Mouse (Mus musculus) right cerebral cortex, postnatal 4 days (tissue): ENCODE data around the gene Dpp6.

Experiments used
- DNase-seq: peaks from one replicate; pipeline ENCODE4 v3.0.0-alpha.2; 2022

Gene Dpp6

GRCm38 (mm10) chr5:26816975-26817941 lies at the start of gene Dpp6:
Gene Dpp6 (plus strand): TSS chr5:26817203.
- peak; percentile 25 for DNase-seq

- no peak for DNase-seq
Measured at GRCm38 (mm10) chr5:26783955-26784354, 33.0 kb upstream of the Dpp6 start.

GRCm38 (mm10) chr5:26795524-26795923 lies 21.5 kb upstream of the Dpp6 start:
- DNase-seq, result no peak

GRCm38 (mm10) chr5:26835972-26836371 lies 19.0 kb downstream of the Dpp6 start:
- no peak for DNase-seq

- DNase-seq, result no peak
Measured at GRCm38 (mm10) chr5:26841151-26841550, 24.1 kb downstream of the Dpp6 start.

- no peak for DNase-seq
Measured at GRCm38 (mm10) chr5:26854746-26855145, 37.7 kb downstream of the Dpp6 start.

GRCm38 (mm10) chr5:26875449-26875848 lies 58.4 kb downstream of the Dpp6 start:
- no peak for DNase-seq

GRCm38 (mm10) chr5:26887496-26887895 lies 70.5 kb downstream of the Dpp6 start:
- no peak for DNase-seq

GRCm38 (mm10) chr5:26888080-26888479 lies 71.1 kb downstream of the Dpp6 start:
- DNase-seq, result no peak

- no peak for DNase-seq
Measured at GRCm38 (mm10) chr5:26894346-26894745, 77.3 kb downstream of the Dpp6 start.

GRCm38 (mm10) chr5:26903786-26904185 lies 86.8 kb downstream of the Dpp6 start:
- DNase-seq, result peak; percentile 40

GRCm38 (mm10) chr5:26904324-26905041 lies 87.5 kb downstream of the Dpp6 start:
- peak; percentile 62 for DNase-seq

- no peak for DNase-seq
Measured at GRCm38 (mm10) chr5:26907151-26907550, 90.1 kb downstream of the Dpp6 start.

GRCm38 (mm10) chr5:26908612-26909011 lies 91.6 kb downstream of the Dpp6 start:
- DNase-seq, result no peak

GRCm38 (mm10) chr5:26910353-26910752 lies 93.3 kb downstream of the Dpp6 start:
- no peak for DNase-seq

- DNase-seq, result no peak
Measured at GRCm38 (mm10) chr5:26911965-26912364, 95.0 kb downstream of the Dpp6 start.

- no peak for DNase-seq
Measured at GRCm38 (mm10) chr5:26918763-26919162, 101.8 kb downstream of the Dpp6 start.

- no peak for DNase-seq
Measured at GRCm38 (mm10) chr5:26924552-26924951, 107.5 kb downstream of the Dpp6 start.

GRCm38 (mm10) chr5:26932413-26933122 lies 115.6 kb downstream of the Dpp6 start:
- no peak for DNase-seq

GRCm38 (mm10) chr5:26934911-26935310 lies 117.9 kb downstream of the Dpp6 start:
- no peak for DNase-seq

- DNase-seq, result no peak
Measured at GRCm38 (mm10) chr5:26941471-26941870, 124.5 kb downstream of the Dpp6 start.

- peak; percentile 13 for DNase-seq
Measured at GRCm38 (mm10) chr5:26945169-26945920, 128.3 kb downstream of the Dpp6 start.
